Mouse (Mus musculus) liver, embryonic 11.5 days (tissue): ENCODE measurements around the gene Olfr524. TPM values are rescaled to one million over a fixed set of nuclear protein-coding genes. Genes with fewer than 3 reads are reported as not detected.

Source experiments
- polyA plus RNA-seq: library from polyadenylated mRNA; unstranded; fragments of >200 nt; fragmentation: Nextera tagmentation; extraction: Ambion mirVana; gene quantifications from 2 replicates; pipeline ENCODE4 v1.2.1, GENCODE M21; 2014

The Olfr524 gene
- polyA plus RNA-seq, 1 experiment from 2014 or later: not detected

Other genes starting within 250 kb of the Olfr524 start
- not detected in 2 replicates for gene 6430531B16Rik, start 227.2 kb downstream of the Olfr524 start, polyA plus RNA-seq
- 1.1 and 1.4 TPM in 2 replicates for gene Adam8, start 213.4 kb downstream of the Olfr524 start, polyA plus RNA-seq
- gene Zfp511, start 169.6 kb downstream of the Olfr524 start, polyA plus RNA-seq: 41.4 and 44.6 TPM in 2 replicates
- 45.1 and 52.6 TPM in 2 replicates for gene Tubgcp2, start 169.3 kb downstream of the Olfr524 start, polyA plus RNA-seq
- 0.11 TPM in 1 of 2 replicates, not detected in the other for gene Msx3, start 156.9 kb downstream of the Olfr524 start, polyA plus RNA-seq
- gene Caly, start 123.4 kb downstream of the Olfr524 start, polyA plus RNA-seq: 0.19 and 0.52 TPM in 2 replicates
- gene Prap1, start 112.6 kb downstream of the Olfr524 start, polyA plus RNA-seq: not detected in 2 replicates
- 12.7 and 13.5 TPM in 2 replicates for gene Fuom, start 103.5 kb downstream of the Olfr524 start, polyA plus RNA-seq
- 18.2 and 20.7 TPM in 2 replicates for gene Paox, start 90.2 kb downstream of the Olfr524 start, polyA plus RNA-seq
- gene Echs1, start 89.5 kb downstream of the Olfr524 start, polyA plus RNA-seq: 119 and 129 TPM in 2 replicates
- gene Mtg1, start 68.4 kb downstream of the Olfr524 start, polyA plus RNA-seq: 41.6 and 46.8 TPM in 2 replicates
- not detected in 2 replicates for gene Sprn, start 51.1 kb downstream of the Olfr524 start, polyA plus RNA-seq
- gene Olfr522, start 41.2 kb downstream of the Olfr524 start, polyA plus RNA-seq: not detected in 2 replicates
- not detected in 2 replicates for gene Olfr523, start 32.7 kb downstream of the Olfr524 start, polyA plus RNA-seq
- gene Cd163l1, start 12.3 kb upstream of the Olfr524 start, polyA plus RNA-seq: 0.09 TPM in 1 of 2 replicates, not detected in the other
- not detected in 2 replicates for gene 5830411N06Rik, start 41.3 kb upstream of the Olfr524 start, polyA plus RNA-seq
- not detected in 2 replicates for gene Olfr525, start 114.9 kb upstream of the Olfr524 start, polyA plus RNA-seq
- gene Olfr527, start 128.1 kb upstream of the Olfr524 start, polyA plus RNA-seq: not detected in 2 replicates
- gene Olfr60, start 155.7 kb upstream of the Olfr524 start, polyA plus RNA-seq: not detected in 2 replicates
- not detected in 2 replicates for gene Olfr530, start 170.4 kb upstream of the Olfr524 start, polyA plus RNA-seq
- not detected in 2 replicates for gene Olfr531, start 197.0 kb upstream of the Olfr524 start, polyA plus RNA-seq
- not detected in 2 replicates for gene Olfr532, start 215.7 kb upstream of the Olfr524 start, polyA plus RNA-seq